Mouse (Mus musculus): ENCODE results near the gene 1700025G04Rik. TPM values are rescaled to one million over a fixed set of nuclear protein-coding genes. Genes with fewer than 3 reads are reported as not detected.
A peak's percentile ranks its signal among the peaks of the same experiment; 100 is the strongest.
"Not testable (repeated sequence)": the region's sequence is repeated elsewhere in the genome, so short reads cannot be mapped to it uniquely, and the experiment has no call there.

The 1700025G04Rik gene
- polyA plus RNA-seq, 3 experiments from 2014 or later: 0.84 to 1.9 (median 1.2) TPM

- ATAC-seq: no peak
Observed at GRCm38 (mm10) chr1:151845926-151846782, 243.8 kb downstream of the 1700025G04Rik start.

- no peak for ATAC-seq
Observed at GRCm38 (mm10) chr1:151845252-151845832, 244.6 kb downstream of the 1700025G04Rik start.

GRCm38 (mm10) chr1:151840345-151840744 is 249.6 kb downstream of the 1700025G04Rik start:
- not testable (repeated sequence) for ATAC-seq

- ATAC-seq: no peak
Observed at GRCm38 (mm10) chr1:151835261-151835660, 254.7 kb downstream of the 1700025G04Rik start.

- no peak for ATAC-seq
Observed at GRCm38 (mm10) chr1:151831791-151832190, 258.1 kb downstream of the 1700025G04Rik start.

- no peak for ATAC-seq
Observed at GRCm38 (mm10) chr1:151825065-151825464, 264.9 kb downstream of the 1700025G04Rik start.

- peak; percentile 51 for ATAC-seq
Observed at GRCm38 (mm10) chr1:151820457-151820856, 269.5 kb downstream of the 1700025G04Rik start.

GRCm38 (mm10) chr1:151819190-151819589 is 270.7 kb downstream of the 1700025G04Rik start:
- ATAC-seq: no peak

GRCm38 (mm10) chr1:151816051-151816450 is 273.9 kb downstream of the 1700025G04Rik start:
- no peak for ATAC-seq

- ATAC-seq: no peak
Observed at GRCm38 (mm10) chr1:151812004-151812712, 277.8 kb downstream of the 1700025G04Rik start.

GRCm38 (mm10) chr1:151811456-151811855 is 278.5 kb downstream of the 1700025G04Rik start:
- no peak for ATAC-seq

GRCm38 (mm10) chr1:151810628-151811421 is 279.1 kb downstream of the 1700025G04Rik start:
- no peak for ATAC-seq

- ATAC-seq: no peak
Observed at GRCm38 (mm10) chr1:151807286-151807685, 282.6 kb downstream of the 1700025G04Rik start.

GRCm38 (mm10) chr1:151802795-151803194 is 287.1 kb downstream of the 1700025G04Rik start:
- ATAC-seq: peak; percentile 25
